Mouse (Mus musculus) embryonic fibroblast, embryonic 13.5 days (primary cell): ENCODE measurements at regions not wholly inside any gene's neighbourhood (a gene's known extent, or its start where the extent isn't known, plus 50 kb on each side); places are given as distances from the start of the nearest gene placed in this dataset.
A peak's percentile ranks its signal among the peaks of the same experiment; 100 is the strongest.

Experiments used
- H3K27ac ChIP-seq: 2 replicates; pipeline ENCODE4 v1.5.1; 2012; ENCODE audit warnings: low read length, control low read depth, inconsistent platforms; ENCODE audit not compliant: insufficient read depth
- H3K4me1 ChIP-seq: 2 replicates; pipeline ENCODE4 v1.6.1; 2011; ENCODE audit warnings: low read length; ENCODE audit not compliant: control insufficient read depth, insufficient read depth
- H3K4me3 ChIP-seq: 2 replicates; pipeline ENCODE4 v1.5.1; 2011; ENCODE audit warnings: mild to moderate bottlenecking, control low read depth, low read length; ENCODE audit not compliant: insufficient read depth
- CTCF ChIP-seq: IDR thresholded peaks from 2 replicates; pipeline ENCODE4 v1.5.1; 2011; ENCODE audit warnings: mild to moderate bottlenecking, control low read depth, low read length, moderate library complexity, borderline replicate concordance; ENCODE audit not compliant: insufficient read depth
- POLR2A ChIP-seq: IDR thresholded peaks from 2 replicates; pipeline ENCODE4 v1.6.1; 2011; ENCODE audit warnings: low read depth, mild to moderate bottlenecking, control low read depth, low read length, moderate library complexity

GRCm38 (mm10) chr4:55851027-55851426 is 318.8 kb upstream of the Klf4 start:
- Histone ChIP-seq H3K4me1 (peaks cover 3% of the 10 kb centered on the region; the same call in 1 of the 2 replicates), H3K27ac (no peak overlapping the region), H3K4me3 (no peak overlapping the region)
- no peak for TF ChIP-seq CTCF
- TF ChIP-seq POLR2A: no peak

GRCm38 (mm10) chr4:55843727-55844401 is 311.6 kb upstream of the Klf4 start:
- peak overlapping the region; percentile 30 for H3K27ac ChIP-seq
- H3K4me3 ChIP-seq: no peak overlapping the region
- peaks cover 9% of the 10 kb centered on the region; the same call in 1 of the 2 replicates for H3K4me1 ChIP-seq
- TF ChIP-seq CTCF: no peak
- TF ChIP-seq POLR2A: no peak

GRCm38 (mm10) chr4:55838568-55838967 is 306.3 kb upstream of the Klf4 start:
- TF ChIP-seq CTCF (no peak), POLR2A (no peak)
- Histone ChIP-seq H3K4me3 (no peak overlapping the region), H3K27ac (no peak overlapping the region), H3K4me1 (peaks cover 3% of the 10 kb centered on the region; the same call in 1 of the 2 replicates)

GRCm38 (mm10) chr4:55824047-55824760 is 291.9 kb upstream of the Klf4 start:
- Histone ChIP-seq H3K4me3 (no peak overlapping the region), H3K4me1 (no peaks in the 10 kb centered on the region), H3K27ac (no peak overlapping the region)
- TF ChIP-seq POLR2A (no peak), CTCF (no peak)

- TF ChIP-seq POLR2A: no peak
- TF ChIP-seq CTCF: no peak
- no peaks in the 10 kb centered on the region for H3K4me1 ChIP-seq
- no peak overlapping the region for H3K27ac ChIP-seq
- H3K4me3 ChIP-seq: no peak overlapping the region
These were observed 291.3 kb upstream of the Klf4 start for GRCm38 (mm10) chr4:55823583-55823982.

GRCm38 (mm10) chr4:55817035-55817818 is 285.0 kb upstream of the Klf4 start:
- no peak overlapping the region for H3K27ac ChIP-seq
- TF ChIP-seq CTCF: no peak
- no peak for TF ChIP-seq POLR2A
- no peak overlapping the region for H3K4me3 ChIP-seq
- H3K4me1 ChIP-seq: no peaks in the 10 kb centered on the region

GRCm38 (mm10) chr4:55815832-55816231 is 283.6 kb upstream of the Klf4 start:
- H3K4me1 ChIP-seq: no peaks in the 10 kb centered on the region
- no peak for TF ChIP-seq CTCF
- TF ChIP-seq POLR2A: no peak
- no peak overlapping the region for H3K4me3 ChIP-seq
- H3K27ac ChIP-seq: no peak overlapping the region

GRCm38 (mm10) chr4:55812846-55813245 is 280.6 kb upstream of the Klf4 start:
- TF ChIP-seq CTCF (no peak), POLR2A (no peak)
- Histone ChIP-seq H3K4me1 (no peaks in the 10 kb centered on the region), H3K4me3 (no peak overlapping the region)

GRCm38 (mm10) chr4:55811656-55812055 is 279.4 kb upstream of the Klf4 start:
- TF ChIP-seq POLR2A (no peak), CTCF (no peak)
- no peaks in the 10 kb centered on the region for H3K4me1 ChIP-seq
- H3K4me3 ChIP-seq: no peak overlapping the region
- no peak overlapping the region for H3K27ac ChIP-seq

More at GRCm38 (mm10) chr4:55812846-55813245, 280.6 kb upstream of the Klf4 start:
- no peak overlapping the region for H3K27ac ChIP-seq
